Mouse (Mus musculus) hindbrain, postnatal 0 days (tissue): ENCODE measurements at regions not wholly inside any gene's neighbourhood (a gene's known extent, or its start where the extent isn't known, plus 50 kb on each side); places are given as distances from the start of the nearest gene placed in this dataset.

Experiments
- ATAC-seq: fragments of 200-750 bp; cut with Nextera tagmentation; 2 replicates; pipeline ENCODE4 v1.8.0; 2017; ENCODE audit warnings: mild to moderate bottlenecking, moderate TSS enrichment, moderate library complexity
- DNase-seq: peaks from one replicate; pipeline ENCODE4 v3.0.0-alpha.2; 2015; ENCODE audit warnings: low spot score
- H3K27ac ChIP-seq: fragments of 300-500 bp; sonication (generic); 2 replicates; pipeline ENCODE4 v1.5.1; 2014; ENCODE audit warnings: mild to moderate bottlenecking
- H3K27me3 ChIP-seq: fragments of 300-500 bp; sonication (generic); 2 replicates; pipeline ENCODE4 v1.6.1; 2014; ENCODE audit warnings: low read length, mixed read lengths; ENCODE audit not compliant: insufficient read depth
- H3K36me3 ChIP-seq: fragments of 300-500 bp; sonication (generic); 2 replicates; pipeline ENCODE4 v1.6.1; 2014; ENCODE audit warnings: low read length, mixed read lengths; ENCODE audit not compliant: insufficient read depth
- H3K4me1 ChIP-seq: fragments of 300-500 bp; sonication (generic); 2 replicates; pipeline ENCODE4 v1.6.1; 2014; ENCODE audit warnings: antibody characterized with exemption, low read length, mixed read lengths; ENCODE audit not compliant: insufficient read depth
- H3K4me2 ChIP-seq: fragments of 300-500 bp; sonication (generic); 2 replicates; pipeline ENCODE4 v1.6.1; 2014; ENCODE audit warnings: low read depth, mild to moderate bottlenecking, low read length, moderate library complexity, mixed read lengths
- H3K4me3 ChIP-seq: fragments of 300-500 bp; sonication (generic); 2 replicates; pipeline ENCODE4 v1.5.1; 2014; ENCODE audit warnings: low read length
- H3K9ac ChIP-seq: fragments of 300-500 bp; sonication (generic); replicated peaks from 2 replicates; pipeline ENCODE4 v1.6.1; 2014; ENCODE audit warnings: mild to moderate bottlenecking, low read length, moderate library complexity, mixed read lengths
- H3K9me3 ChIP-seq: fragments of 300-500 bp; sonication (generic); 2 replicates; pipeline ENCODE4 v1.6.1; 2016; ENCODE audit warnings: low read length, mixed read lengths
- CTCF ChIP-seq: IDR thresholded peaks from 2 replicates; pipeline ENCODE4 v1.5.1; 2016; ENCODE audit warnings: antibody characterized with exemption, control low read depth, low read depth
- WGBS: fragments of 180-500 bp; shearing (Covaris S2); extraction: QIAGEN DNeasy Blood & Tissue Kit; methylation state at CpG from one replicate; pipeline ENCODE4 v1.1.7; 2014; 5-methylcytosine and 5-hydroxymethylcytosine counted together

DNA sequence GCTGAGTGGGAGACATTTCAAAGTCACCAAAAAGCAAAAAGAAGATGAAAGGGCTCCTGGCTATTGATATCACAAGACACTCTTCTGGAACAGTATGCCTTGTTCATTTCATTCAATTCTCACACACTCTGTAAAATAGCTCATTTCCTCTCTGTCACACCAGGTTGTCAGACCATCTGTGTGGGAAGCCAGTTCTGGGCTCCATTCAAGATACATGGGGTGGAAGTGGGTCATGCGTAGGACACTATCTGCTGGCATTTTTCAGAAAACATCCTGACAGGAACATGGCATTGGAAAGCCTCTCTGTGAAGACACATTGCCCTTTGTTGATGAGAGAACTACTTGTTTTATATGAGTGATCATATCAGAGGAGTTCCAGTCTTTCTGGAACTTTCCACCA lies 162.1 kb upstream of the Rag2 start:
- Histone ChIP-seq H3K9ac (no peak overlapping the region), H3K4me1 (no peaks in the 10 kb centered on the region), H3K36me3 (no peaks in the 10 kb centered on the region), H3K9me3 (no peaks in the 10 kb centered on the region), H3K27ac (no peak overlapping the region), H3K4me3 (no peak overlapping the region), H3K4me2 (no peak overlapping the region), H3K27me3 (no peaks in the 10 kb centered on the region)
- TF ChIP-seq CTCF: no peak
- ATAC-seq (no peak), DNase-seq (no peak)
- 77% methylated on average over 1 of the region's 1 CpGs for WGBS

DNA sequence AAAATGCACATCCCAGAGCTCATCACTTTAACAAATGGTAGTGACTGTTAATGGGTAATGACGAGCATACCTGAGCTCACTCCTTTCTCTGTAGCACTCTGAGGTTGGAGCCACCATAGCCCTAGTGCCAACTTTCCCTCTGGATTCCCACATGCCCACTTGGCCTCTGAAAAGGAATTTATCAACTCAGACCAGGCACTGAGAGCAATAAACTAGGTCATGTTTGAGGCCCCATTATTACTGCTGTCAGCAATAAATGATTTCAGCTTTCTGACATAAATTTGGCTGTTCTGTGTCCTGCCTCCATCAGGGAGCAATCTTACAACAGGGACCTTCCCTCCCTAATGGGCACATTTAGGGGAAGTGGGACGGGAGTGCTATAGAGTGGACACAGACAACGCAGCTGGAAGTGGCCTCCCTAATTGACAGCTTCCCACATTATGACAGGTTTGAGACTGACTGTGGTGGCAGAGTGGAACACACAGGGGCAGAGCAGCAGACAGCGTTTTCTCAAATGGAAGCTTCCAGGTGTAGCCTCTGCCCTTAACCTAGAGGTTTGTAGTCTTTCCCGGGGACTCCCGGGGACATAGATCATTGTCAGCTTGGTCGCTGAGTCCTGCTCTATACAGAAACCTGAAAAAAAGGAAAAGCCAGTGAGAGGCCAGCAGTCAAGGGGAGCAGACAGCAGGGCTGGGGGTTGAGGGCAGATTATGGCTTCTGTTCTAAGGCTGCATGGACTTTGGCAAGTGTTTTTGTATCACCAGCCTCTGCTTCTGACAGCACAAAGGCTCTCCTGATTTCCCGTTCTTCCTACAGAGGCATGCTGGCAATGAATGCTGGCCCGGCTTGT lies 160.0 kb upstream of the Rag2 start:
- Histone ChIP-seq H3K4me1 (no peaks in the 10 kb centered on the region), H3K27ac (no peak overlapping the region), H3K9ac (no peak overlapping the region), H3K27me3 (no peaks in the 10 kb centered on the region), H3K4me2 (no peak overlapping the region), H3K36me3 (no peaks in the 10 kb centered on the region), H3K4me3 (no peak overlapping the region), H3K9me3 (no peaks in the 10 kb centered on the region)
- ATAC-seq (peak; percentile 74; the same call in 1 of the 2 replicates), DNase-seq (peak; percentile 9)
- WGBS: 54% methylated on average over 9 of the region's 9 CpGs
- no peak for TF ChIP-seq CTCF

DNA sequence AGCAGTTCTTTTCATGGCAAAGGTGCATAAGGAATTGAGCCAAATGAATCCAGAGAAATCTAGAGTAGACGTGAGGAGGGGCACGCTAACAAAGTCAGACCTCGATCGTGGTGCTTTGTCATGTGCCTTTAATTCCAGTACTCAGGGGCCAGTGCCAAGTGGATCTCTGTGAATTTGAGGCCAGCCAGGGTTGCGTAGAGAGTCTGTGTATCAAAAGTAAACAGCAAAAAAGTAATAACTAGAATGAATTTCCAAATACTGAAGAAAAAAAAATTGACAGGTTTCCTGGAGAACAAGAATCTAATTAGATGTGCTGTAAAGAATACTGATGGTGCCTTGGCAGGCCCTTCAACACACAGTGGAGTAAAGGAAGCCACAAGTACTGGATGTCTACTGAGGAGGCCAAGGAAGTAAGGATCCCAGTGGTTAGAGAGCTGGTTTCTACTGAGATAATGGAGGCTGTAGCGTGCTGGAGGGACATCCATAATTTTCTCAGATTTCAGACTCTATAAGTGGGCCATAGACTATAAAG lies 153.9 kb upstream of the Rag2 start:
- no peak overlapping the region for H3K27ac ChIP-seq
- H3K9ac ChIP-seq: no peak overlapping the region
- no peak for TF ChIP-seq CTCF
- no peak overlapping the region for H3K4me2 ChIP-seq
- no peaks in the 10 kb centered on the region for H3K36me3 ChIP-seq
- H3K4me3 ChIP-seq: no peak overlapping the region
- H3K27me3 ChIP-seq: no peaks in the 10 kb centered on the region
- WGBS: 83% methylated on average over 6 of the region's 6 CpGs
- no peaks in the 10 kb centered on the region for H3K4me1 ChIP-seq
- no peaks in the 10 kb centered on the region for H3K9me3 ChIP-seq
- ATAC-seq (no peak), DNase-seq (no peak)

DNA sequence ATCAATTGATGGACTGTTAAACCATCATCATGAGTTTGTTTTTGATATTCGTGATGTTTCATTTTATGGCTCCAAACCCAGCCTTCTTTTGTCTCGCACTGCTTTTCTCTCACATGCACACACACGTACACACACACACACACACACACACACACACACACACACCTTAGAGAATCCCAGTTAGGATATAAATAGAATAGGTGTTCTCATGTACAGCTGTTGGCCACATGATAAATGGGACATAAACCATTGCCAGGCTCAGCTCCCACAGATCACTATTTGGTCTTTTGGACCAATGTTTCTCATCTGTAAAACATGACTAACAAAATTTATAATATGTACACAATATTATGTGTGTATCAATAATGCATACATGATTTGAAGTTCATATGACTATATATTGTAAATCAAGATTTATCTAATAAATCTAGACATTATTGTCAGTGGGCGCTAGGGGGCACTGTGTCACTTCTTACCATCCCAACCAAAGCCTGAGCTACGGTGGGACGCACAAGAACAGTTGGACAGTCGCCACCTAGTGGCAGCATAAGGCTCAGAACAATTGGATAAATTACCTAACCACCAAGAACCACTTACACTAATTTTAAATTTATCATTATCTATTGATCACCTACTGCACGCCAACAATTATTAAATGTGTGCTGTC lies 151.9 kb upstream of the Rag2 start:
- Histone ChIP-seq H3K9ac (no peak overlapping the region), H3K4me3 (no peak overlapping the region), H3K27me3 (no peaks in the 10 kb centered on the region), H3K27ac (no peak overlapping the region), H3K36me3 (no peaks in the 10 kb centered on the region), H3K9me3 (no peaks in the 10 kb centered on the region), H3K4me2 (no peak overlapping the region), H3K4me1 (no peaks in the 10 kb centered on the region)
- ATAC-seq (peak; percentile 73; the same call in 1 of the 2 replicates), DNase-seq (peak; percentile 93)
- 32% methylated on average over 8 of the region's 8 CpGs for WGBS
- TF ChIP-seq CTCF: peak; percentile 95

DNA sequence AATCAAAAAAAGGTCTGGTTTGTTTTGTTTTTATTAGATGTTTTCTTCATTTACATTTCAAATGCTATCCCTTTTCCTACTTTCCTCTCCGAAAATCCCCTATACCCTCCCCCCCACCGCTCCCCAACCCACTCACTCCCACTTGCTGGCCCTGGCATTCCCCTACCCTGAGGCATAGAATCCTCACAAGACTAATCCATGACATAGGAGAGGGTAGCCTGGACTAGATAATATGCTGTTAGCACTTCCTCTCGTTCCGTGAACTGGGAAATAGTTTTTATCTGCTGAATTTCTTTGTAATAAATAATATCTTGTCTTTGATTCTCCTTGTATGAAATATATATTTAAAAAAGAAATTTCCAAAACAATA lies 151.4 kb upstream of the Rag2 start:
- Histone ChIP-seq H3K9me3 (no peaks in the 10 kb centered on the region), H3K27ac (no peak overlapping the region), H3K9ac (no peak overlapping the region), H3K4me1 (no peaks in the 10 kb centered on the region), H3K4me3 (no peak overlapping the region), H3K36me3 (no peaks in the 10 kb centered on the region), H3K27me3 (no peaks in the 10 kb centered on the region), H3K4me2 (no peak overlapping the region)
- TF ChIP-seq CTCF: no peak
- ATAC-seq: no peak
- WGBS: 89% methylated on average over 4 of the region's 4 CpGs
- no peak for DNase-seq

DNA sequence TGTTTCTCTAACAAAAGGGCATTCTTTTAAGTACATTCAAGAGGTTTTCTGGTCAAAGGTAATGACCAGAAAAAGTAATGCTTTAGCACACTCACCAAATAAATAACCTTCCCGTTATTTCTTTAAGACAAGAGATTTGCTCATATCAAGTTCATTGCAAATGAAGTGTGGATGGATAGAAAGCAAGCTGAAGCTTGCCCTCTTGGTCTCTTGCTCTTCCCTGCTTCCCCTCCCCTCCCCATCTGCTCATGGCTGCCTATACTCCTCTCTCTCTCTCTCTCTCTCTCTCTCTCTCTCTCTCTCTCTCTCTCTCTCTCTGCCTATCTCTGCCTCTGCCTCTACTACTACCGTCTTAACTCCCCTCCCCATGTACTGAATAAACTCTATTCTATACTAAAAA lies 147.7 kb upstream of the Rag2 start:
- no peak overlapping the region for H3K27ac ChIP-seq
- no peaks in the 10 kb centered on the region for H3K27me3 ChIP-seq
- no peak overlapping the region for H3K9ac ChIP-seq
- no peaks in the 10 kb centered on the region for H3K4me1 ChIP-seq
- ATAC-seq (no peak), DNase-seq (no peak)
- H3K9me3 ChIP-seq: no peaks in the 10 kb centered on the region
- H3K4me2 ChIP-seq: no peak overlapping the region
- WGBS: 87% methylated on average over 2 of the region's 2 CpGs
- H3K4me3 ChIP-seq: no peak overlapping the region
- no peak for TF ChIP-seq CTCF
- no peaks in the 10 kb centered on the region for H3K36me3 ChIP-seq

DNA sequence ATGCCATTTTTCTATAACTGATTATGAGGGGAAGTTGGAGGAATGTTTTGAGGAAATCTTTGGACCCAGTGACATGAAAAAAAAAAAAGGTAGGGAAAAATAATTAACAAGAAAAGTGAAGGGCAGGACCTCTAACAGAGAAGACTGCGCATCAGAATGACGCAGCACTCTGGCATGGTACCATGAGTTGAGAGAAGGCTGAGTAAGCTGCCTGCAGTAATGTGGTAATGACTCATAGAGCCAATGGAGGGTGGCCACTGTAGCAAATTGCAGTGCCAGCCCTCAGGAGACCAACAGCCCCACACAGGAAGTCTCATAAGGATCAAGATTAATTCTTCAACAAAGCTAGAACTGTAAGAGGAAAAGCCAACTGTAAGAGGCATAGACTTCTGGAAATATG lies 134.3 kb upstream of the Rag2 start:
- TF ChIP-seq CTCF: no peak
- no peak overlapping the region for H3K9ac ChIP-seq
- H3K36me3 ChIP-seq: no peaks in the 10 kb centered on the region
- no peaks in the 10 kb centered on the region for H3K9me3 ChIP-seq
- H3K27me3 ChIP-seq: no peaks in the 10 kb centered on the region
- no peak overlapping the region for H3K4me2 ChIP-seq
- WGBS: 95% methylated on average over 2 of the region's 2 CpGs
- ATAC-seq (no peak), DNase-seq (no peak)
- H3K27ac ChIP-seq: no peak overlapping the region
- H3K4me3 ChIP-seq: no peak overlapping the region
- H3K4me1 ChIP-seq: no peaks in the 10 kb centered on the region
